Mouse (Mus musculus) gastrocnemius, postnatal 4 days (tissue): Measurements from ENCODE around the gene Reps2. TPM values are rescaled to one million over a fixed set of nuclear protein-coding genes. Genes with fewer than 3 reads are reported as not detected.

Source experiments
- total RNA-seq, 2 experiments: library from RNA; stranded (reverse); gene quantifications; 2 replicates each; pipeline ENCODE4 v1.2.3; 2021

The Reps2 gene
- total RNA-seq, 2 experiments from 2014 or later: 7.7 to 9.2 TPM

Other genes with a start within 250 kb of the Reps2 start
- 100 to 1,000 TPM; 205 to 207 TPM for gene Rbbp7, start 116.8 kb upstream of the Reps2 start, total RNA-seq
- gene Txlng, start 185.8 kb upstream of the Reps2 start, total RNA-seq: 10 to 100 TPM in 1 of 2 experiments, 1 to 10 TPM in 1; 8.4 to 11.0 TPM
- 10 to 100 TPM; 42.7 to 43.8 TPM for gene Syap1, start 244.8 kb upstream of the Reps2 start, total RNA-seq